Mouse (Mus musculus) brain, embryonic 14.5 days (tissue): ENCODE measurements around the gene Trcg1.

Experiments used
- CTCF ChIP-seq: fragments of 200-500 bp; IDR thresholded peaks from 2 replicates; pipeline ENCODE4 v1.5.1; 2012; ENCODE audit warnings: inconsistent platforms, mild to moderate bottlenecking, moderate library complexity, borderline replicate concordance; ENCODE audit not compliant: insufficient read depth, insufficient read length; ENCODE audit errors: extremely low read depth
- POLR2A ChIP-seq: fragments of 200-500 bp; IDR thresholded peaks from 2 replicates; pipeline ENCODE4 v1.6.1; 2012; ENCODE audit warnings: mild to moderate bottlenecking, inconsistent platforms, borderline replicate concordance; ENCODE audit not compliant: poor library complexity, insufficient read depth, insufficient read length, severe bottlenecking; ENCODE audit errors: extremely low read depth

GRCm38 (mm10) chr9:57256309-57256708 is 20.0 kb downstream of the Trcg1 start:
- no peak for TF ChIP-seq CTCF
- TF ChIP-seq POLR2A = no peak
